Mouse (Mus musculus): ENCODE results near the gene Il5.

Gene Il5

GRCm38 (mm10) chr11:53761284-53761683 lies 40.7 kb downstream of the Il5 start:
- no peak for TF ChIP-seq GATA4 (IDR thresholded peaks at IDR 0.05; ENCODE audit: insufficient replicate concordance, low read length)

GRCm38 (mm10) chr11:53761822-53762221 lies 41.2 kb downstream of the Il5 start:
- no peak for TF ChIP-seq GATA4 (IDR thresholded peaks at IDR 0.05; ENCODE audit: insufficient replicate concordance, low read length)

- TF ChIP-seq GATA4 (IDR thresholded peaks at IDR 0.05; ENCODE audit: insufficient replicate concordance, low read length), result no peak
Observed at GRCm38 (mm10) chr11:53762426-53762825, 41.8 kb downstream of the Il5 start.

- peak; percentile 39; the same call in 1 of the 2 replicates for TF ChIP-seq GATA4 (IDR thresholded peaks at IDR 0.05; ENCODE audit: insufficient replicate concordance, low read length)
Observed at GRCm38 (mm10) chr11:53762827-53763495, 42.4 kb downstream of the Il5 start.

GRCm38 (mm10) chr11:53763496-53764140 lies 43.0 kb downstream of the Il5 start:
- no peak for TF ChIP-seq GATA4 (IDR thresholded peaks at IDR 0.05; ENCODE audit: insufficient replicate concordance, low read length)

GRCm38 (mm10) chr11:53764581-53764980 lies 44.0 kb downstream of the Il5 start:
- no peak for TF ChIP-seq GATA4 (IDR thresholded peaks at IDR 0.05; ENCODE audit: insufficient replicate concordance, low read length)

GRCm38 (mm10) chr11:53768422-53769184 lies 48.0 kb downstream of the Il5 start:
- no peak for TF ChIP-seq GATA4 (IDR thresholded peaks at IDR 0.05; ENCODE audit: insufficient replicate concordance, low read length)

GRCm38 (mm10) chr11:53769185-53769576 lies 48.6 kb downstream of the Il5 start:
- TF ChIP-seq GATA4 (IDR thresholded peaks at IDR 0.05; ENCODE audit: insufficient replicate concordance, low read length), result no peak

- peak; percentile 54; the same call in 1 of the 2 replicates for TF ChIP-seq GATA4 (IDR thresholded peaks at IDR 0.05; ENCODE audit: insufficient replicate concordance, low read length)
Observed at GRCm38 (mm10) chr11:53769760-53770124, 49.1 kb downstream of the Il5 start, which contains the start of gene Irf1. Gene Irf1 (plus strand): TSS chr11:53770014.

GRCm38 (mm10) chr11:53770125-53770791 lies 49.7 kb downstream of the Il5 start:
- no peak for TF ChIP-seq GATA4 (IDR thresholded peaks at IDR 0.05; ENCODE audit: insufficient replicate concordance, low read length)

GRCm38 (mm10) chr11:53771001-53771744 lies 50.6 kb downstream of the Il5 start:
- TF ChIP-seq GATA4 (IDR thresholded peaks at IDR 0.05; ENCODE audit: insufficient replicate concordance, low read length), result no peak

GRCm38 (mm10) chr11:53772536-53772935 lies 51.9 kb downstream of the Il5 start:
- no peak for TF ChIP-seq GATA4 (IDR thresholded peaks at IDR 0.05; ENCODE audit: insufficient replicate concordance, low read length)

- TF ChIP-seq GATA4 (IDR thresholded peaks at IDR 0.05; ENCODE audit: insufficient replicate concordance, low read length), result no peak
Observed at GRCm38 (mm10) chr11:53773087-53773486, 52.5 kb downstream of the Il5 start, which contains the start of gene Gm17334. Gene Gm17334 (minus strand): TSS chr11:53773187.

GRCm38 (mm10) chr11:53773641-53774360 lies 53.2 kb downstream of the Il5 start:
- TF ChIP-seq GATA4 (IDR thresholded peaks at IDR 0.05; ENCODE audit: insufficient replicate concordance, low read length), result no peak
